Mouse (Mus musculus): ENCODE data around the gene Iqcd. TPM values are rescaled to one million over a fixed set of nuclear protein-coding genes. Genes with fewer than 3 reads are reported as not detected.

The Iqcd gene
- polyA plus RNA-seq, 1 experiment from 2014 or later = 1.0 TPM

- WGBS = 76% methylated on average over 16 of the region's 16 CpGs
- 0 out of 2 replicates have a peak, but pooled peaks cover 4% of the 10 kb centered on the region for H3K9me3 ChIP-seq
Measured at GRCm38 (mm10) chr5:120590356-120591010, 1.7 kb downstream of the Iqcd start.

GRCm38 (mm10) chr5:120592141-120592540, 3.3 kb downstream of the Iqcd start:
- H3K4me1 ChIP-seq (replicated peaks) = peaks cover 18% of the 10 kb centered on the region
- no peak for ATAC-seq (ENCODE audit: low read depth)
- H3K9ac ChIP-seq = no peak overlapping the region
- H3K27me3 ChIP-seq = no peaks in the 10 kb centered on the region
- H3K27ac ChIP-seq (replicated peaks) = no peak overlapping the region
- 0 out of 2 replicates have a peak, but pooled peaks cover 2% of the 10 kb centered on the region for H3K36me3 ChIP-seq
- H3K4me2 ChIP-seq = no peak overlapping the region
- 71% methylated on average over 7 of the region's 7 CpGs for WGBS
- H3K4me3 ChIP-seq = no peak overlapping the region
- 0 out of 2 replicates have a peak, but pooled peaks cover 4% of the 10 kb centered on the region for H3K9me3 ChIP-seq

More at GRCm38 (mm10) chr5:120590356-120591010, 1.7 kb downstream of the Iqcd start:
- Histone ChIP-seq H3K4me1 (replicated peaks) (peaks cover 31% of the 10 kb centered on the region), H3K4me2 (no peak overlapping the region), H3K9ac (no peak overlapping the region), H3K27ac (replicated peaks) (no peak overlapping the region), H3K36me3 (0 out of 2 replicates have a peak, but pooled peaks cover 2% of the 10 kb centered on the region), H3K4me3 (no peak overlapping the region), H3K27me3 (no peaks in the 10 kb centered on the region)
- ATAC-seq (ENCODE audit: low read depth) = no peak

- no peak overlapping the region for H3K4me3 ChIP-seq
- 81% methylated on average over 6 of the region's 6 CpGs for WGBS
- H3K4me2 ChIP-seq = no peak overlapping the region
- H3K27me3 ChIP-seq = no peaks in the 10 kb centered on the region
- H3K27ac ChIP-seq (replicated peaks) = no peak overlapping the region
- 0 out of 2 replicates have a peak, but pooled peaks cover 1% of the 10 kb centered on the region for H3K4me1 ChIP-seq (replicated peaks)
- H3K9me3 ChIP-seq = 0 out of 2 replicates have a peak, but pooled peaks cover 4% of the 10 kb centered on the region
- no peak for ATAC-seq (ENCODE audit: low read depth)
- H3K9ac ChIP-seq = no peak overlapping the region
- 0 out of 2 replicates have a peak, but pooled peaks cover 2% of the 10 kb centered on the region for H3K36me3 ChIP-seq
Measured at GRCm38 (mm10) chr5:120594485-120594884, 5.7 kb downstream of the Iqcd start.

- H3K4me3 ChIP-seq = no peak overlapping the region
- no peaks in the 10 kb centered on the region for H3K4me1 ChIP-seq (replicated peaks)
- no peak overlapping the region for H3K9ac ChIP-seq
- H3K36me3 ChIP-seq = no peaks in the 10 kb centered on the region
- no peak overlapping the region for H3K27ac ChIP-seq (replicated peaks)
- ATAC-seq (ENCODE audit: low read depth) = no peak
- no peaks in the 10 kb centered on the region for H3K9me3 ChIP-seq
- H3K4me2 ChIP-seq = no peak overlapping the region
- H3K27me3 ChIP-seq = no peaks in the 10 kb centered on the region
- WGBS = 91% methylated on average over 6 of the region's 6 CpGs
Measured at GRCm38 (mm10) chr5:120599625-120600024, 10.8 kb downstream of the Iqcd start.

- Histone ChIP-seq H3K4me2 (no peak overlapping the region), H3K27me3 (no peaks in the 10 kb centered on the region), H3K9ac (no peak overlapping the region), H3K4me3 (no peak overlapping the region), H3K36me3 (no peaks in the 10 kb centered on the region), H3K9me3 (no peaks in the 10 kb centered on the region), H3K27ac (replicated peaks) (0 out of 2 replicates have a peak overlapping the region, but pooled peaks have one; percentile 18), H3K4me1 (replicated peaks) (peaks cover 5% of the 10 kb centered on the region)
- ATAC-seq (ENCODE audit: low read depth) = no peak
- WGBS = 49% methylated on average over 11 of the region's 11 CpGs
Measured at GRCm38 (mm10) chr5:120600946-120601668, 12.3 kb downstream of the Iqcd start.

- ATAC-seq (ENCODE audit: low read depth) = no peak
- WGBS = 87% methylated on average over 12 of the region's 12 CpGs
- no peak overlapping the region for H3K9ac ChIP-seq
- peaks cover 5% of the 10 kb centered on the region for H3K4me1 ChIP-seq (replicated peaks)
- no peaks in the 10 kb centered on the region for H3K9me3 ChIP-seq
- H3K27ac ChIP-seq (replicated peaks) = no peak overlapping the region
- no peaks in the 10 kb centered on the region for H3K27me3 ChIP-seq
- H3K4me2 ChIP-seq = no peak overlapping the region
- H3K4me3 ChIP-seq = no peak overlapping the region
- H3K36me3 ChIP-seq = no peaks in the 10 kb centered on the region
Measured at GRCm38 (mm10) chr5:120602210-120602609, 13.4 kb downstream of the Iqcd start.

GRCm38 (mm10) chr5:120603515-120603914, 14.7 kb downstream of the Iqcd start:
- 58% methylated on average over 7 of the region's 7 CpGs for WGBS
- H3K4me3 ChIP-seq = no peak overlapping the region
- H3K4me1 ChIP-seq (replicated peaks) = peaks cover 5% of the 10 kb centered on the region
- H3K27ac ChIP-seq (replicated peaks) = no peak overlapping the region
- H3K9me3 ChIP-seq = no peaks in the 10 kb centered on the region
- peaks cover 6% of the 10 kb centered on the region; the same call in 1 of the 2 replicates for H3K36me3 ChIP-seq
- ATAC-seq (ENCODE audit: low read depth) = no peak
- H3K9ac ChIP-seq = no peak overlapping the region
- no peaks in the 10 kb centered on the region for H3K27me3 ChIP-seq
- no peak overlapping the region for H3K4me2 ChIP-seq

GRCm38 (mm10) chr5:120604839-120605238, 16.0 kb downstream of the Iqcd start:
- H3K4me2 ChIP-seq = peak overlapping the region; percentile 64

GRCm38 (mm10) chr5:120605241-120605661, 16.4 kb downstream of the Iqcd start:
- Histone ChIP-seq H3K9ac (peak overlapping the region; percentile 67), H3K27ac (replicated peaks) (peak overlapping the region; percentile 76), H3K36me3 (peaks cover 9% of the 10 kb centered on the region; the same call in 1 of the 2 replicates), H3K9me3 (no peaks in the 10 kb centered on the region), H3K4me3 (peak overlapping the region; percentile 34), H3K4me2 (peak overlapping the region; percentile 64), H3K4me1 (replicated peaks) (peaks cover 18% of the 10 kb centered on the region), H3K27me3 (no peaks in the 10 kb centered on the region)
- peak; percentile 59 for ATAC-seq (ENCODE audit: low read depth)
- 1% methylated on average over 10 of the region's 10 CpGs for WGBS

More at GRCm38 (mm10) chr5:120604839-120605238, 16.0 kb downstream of the Iqcd start:
- H3K36me3 ChIP-seq = peaks cover 9% of the 10 kb centered on the region; the same call in 1 of the 2 replicates
- peak; percentile 38; the same call in 1 of the 2 replicates for ATAC-seq (ENCODE audit: low read depth)
- H3K9me3 ChIP-seq = no peaks in the 10 kb centered on the region
- peak overlapping the region; percentile 34 for H3K4me3 ChIP-seq
- WGBS = 1% methylated on average over 6 of the region's 6 CpGs
- peak overlapping the region; percentile 76 for H3K27ac ChIP-seq (replicated peaks)
- peak overlapping the region; percentile 67; the same call in 1 of the 2 replicates for H3K9ac ChIP-seq
- no peaks in the 10 kb centered on the region for H3K27me3 ChIP-seq
- peaks cover 13% of the 10 kb centered on the region for H3K4me1 ChIP-seq (replicated peaks)

- 3% methylated on average over 8 of the region's 8 CpGs for WGBS
- Histone ChIP-seq H3K4me1 (replicated peaks) (peaks cover 22% of the 10 kb centered on the region), H3K4me3 (peak overlapping the region; percentile 34), H3K9me3 (no peaks in the 10 kb centered on the region), H3K9ac (peak overlapping the region; percentile 67), H3K4me2 (peak overlapping the region; percentile 64), H3K27me3 (no peaks in the 10 kb centered on the region), H3K27ac (replicated peaks) (peak overlapping the region; percentile 76), H3K36me3 (peaks cover 9% of the 10 kb centered on the region; the same call in 1 of the 2 replicates)
- ATAC-seq (ENCODE audit: low read depth) = peak; percentile 77
Measured at GRCm38 (mm10) chr5:120605688-120606087, 16.9 kb downstream of the Iqcd start.

- Histone ChIP-seq H3K4me3 (no peak overlapping the region), H3K9me3 (no peaks in the 10 kb centered on the region), H3K9ac (no peak overlapping the region), H3K27ac (replicated peaks) (no peak overlapping the region), H3K27me3 (no peaks in the 10 kb centered on the region), H3K4me2 (no peak overlapping the region), H3K4me1 (replicated peaks) (peaks cover 32% of the 10 kb centered on the region), H3K36me3 (peaks cover 9% of the 10 kb centered on the region; the same call in 1 of the 2 replicates)
- WGBS = 68% methylated on average over 25 of the region's 25 CpGs
- ATAC-seq (ENCODE audit: low read depth) = no peak
Measured at GRCm38 (mm10) chr5:120606590-120607200, 17.9 kb downstream of the Iqcd start.

Data from neural tube, embryonic 13.5 days (tissue).